Mouse (Mus musculus): ENCODE data around the gene Zfp446.

GRCm38 (mm10) chr7:12979776-12980175 lies 2.1 kb downstream of the Zfp446 start:
- TF ChIP-seq FLI1 (IDR thresholded peaks at IDR 0.05; ENCODE audit: low read length) (no peak), GATA1 (IDR thresholded peaks at IDR 0.05; ENCODE audit: borderline replicate concordance, low read length) (no peak)
